Comparison of ENCODE assay signal across 8 mouse cellular contexts in genomic region chr13:75929071-75929470, GRCm38 (mm10). TPM values are rescaled to one million over a fixed set of nuclear protein-coding genes. Genes with fewer than 3 reads are reported as not detected.
A peak's percentile ranks its signal among the peaks of the same experiment; 100 is the strongest.
DNase-seq lines count a peak whose midpoint lies in the region; ATAC-seq and TF ChIP-seq lines count a peak whose summit lies in the region.
"Not testable (repeated sequence)": the region's sequence is repeated elsewhere in the genome, so short reads cannot be mapped to it uniquely, and the experiment has no call there.
"Had no signal": no experiment of that assay in that cellular context is flagged by ENCODE, and none has a peak within 500 bp of the region (broad histone marks: within the 10 kb centered on the region; RNA-seq: fewer than 3 reads in every experiment).

No protein-coding gene starts in this region.

- not testable (repeated sequence) for H3K4me2 ChIP-seq in midbrain, embryonic 11.5 days

- TF ChIP-seq CTCF in testis, adult 2 months (IDR thresholded peaks at IDR 0.05; ENCODE audit: control insufficient read depth, insufficient read depth, insufficient replicate concordance, low read depth, low read length) = not testable (repeated sequence)

- peak; percentile 66 for DNase-seq in heart, adult 11 months
- DNase-seq in midbrain, embryonic 11.5 days (ENCODE audit: low spot score, missing footprints) = peak; percentile 59

- 92% methylated on average over 5 of the region's 5 CpGs for WGBS in midbrain, embryonic 11.5 days

- not testable (repeated sequence) for H3K4me3 ChIP-seq in midbrain, embryonic 11.5 days (ENCODE audit: low read depth, low read length)
- H3K4me3 ChIP-seq in testis, adult 2 months (ENCODE audit: control insufficient read depth, low read depth, low read length) = peak overlapping the region; percentile 76

- H3K36me3 ChIP-seq in midbrain, embryonic 11.5 days (ENCODE audit: control insufficient read depth, insufficient read depth, low read length); testis, adult 2 months (ENCODE audit: control insufficient read depth, insufficient read depth, low read length): not testable (repeated sequence)

- 0 out of 2 replicates have a peak, but pooled peaks have one; percentile 4 for ATAC-seq in frontal cortex, adult (ENCODE audit: low TSS enrichment)
- not testable (repeated sequence) for ATAC-seq in midbrain, embryonic 11.5 days (ENCODE audit: low FRiP score)

- not testable (repeated sequence) for H3K4me1 ChIP-seq in midbrain, embryonic 11.5 days (ENCODE audit: control insufficient read depth, insufficient read depth, low read length)
- peaks cover 12% of the 10 kb centered on the region for H3K4me1 ChIP-seq in testis, adult 2 months (ENCODE audit: control insufficient read depth, insufficient read depth, low read length)

- TF ChIP-seq POLR2A in testis, adult 2 months (IDR thresholded peaks at IDR 0.05; ENCODE audit: control insufficient read depth, low read depth, low read length) = not testable (repeated sequence)

- H3K27me3 ChIP-seq in midbrain, embryonic 11.5 days (ENCODE audit: control insufficient read depth, insufficient read depth, low read length); testis, adult 2 months (ENCODE audit: control insufficient read depth, insufficient read depth, low read length): not testable (repeated sequence)

- H3K27ac ChIP-seq in midbrain, embryonic 11.5 days (ENCODE audit: low read depth, low read length); testis, adult 2 months (ENCODE audit: control insufficient read depth, insufficient read depth, low read depth, low read length): not testable (repeated sequence)

- not testable (repeated sequence) for H3K9me3 ChIP-seq in midbrain, embryonic 11.5 days (ENCODE audit: control insufficient read depth, low read length)

- H3K9ac ChIP-seq in midbrain, embryonic 11.5 days (ENCODE audit: low read length) = not testable (repeated sequence)

RNA-seq across cellular contexts. Expression of gene Rhobtb3, which starts 14.7 kb away (rescaled TPM):
- 71.1 and 72.3 TPM in 2 replicates for polyA plus RNA-seq in midbrain, embryonic 11.5 days (2014; fragmentation: Nextera tagmentation; extraction: Ambion mirVana)
- polyA plus RNA-seq in testis, adult 2 months (2012; rRNA removed) = 15.1 and 39.3 TPM in 2 replicates
- polyA plus RNA-seq: activated CD4-positive, CD25-positive, alpha-beta regulatory T cell, adult 4 months had no signal

RNA-seq across cellular contexts. Expression of gene Spata9, which starts 37.9 kb away (rescaled TPM):
- polyA plus RNA-seq in midbrain, embryonic 11.5 days (2014; fragmentation: Nextera tagmentation; extraction: Ambion mirVana) = 0.72 and 1.0 TPM in 2 replicates
- polyA plus RNA-seq in testis, adult 2 months (2012; rRNA removed) = 94.7 and 110 TPM in 2 replicates
- polyA plus RNA-seq: adrenal gland, adult 2 months; CD4-positive, CD25-positive, alpha-beta regulatory T cell, adult 4 months; G1E had no signal

Comparison
In these comparisons a context has a peak if more than half of its experiments do, and no peak if none do; other contexts are left out.
1. RNA of gene Spata9, which starts 37.9 kb away (polyA plus RNA-seq): 94.7 to 110 TPM in testis, adult 2 months; 0.72 to 1.0 TPM in midbrain, embryonic 11.5 days; every median in the first group is over 10 times any median in the second.